Mouse (Mus musculus) heart, adult 18-20 months (tissue): Measurements from ENCODE around the gene Pigu. TPM values are rescaled to one million over a fixed set of nuclear protein-coding genes. Genes with fewer than 3 reads are reported as not detected.

Experiments
- DNase-seq, 2 experiments: peaks; one replicate each; pipeline ENCODE4 v3.0.0; 2021 to 2022; ENCODE audit warnings: mixed read lengths in 1 of 2
- total RNA-seq, 2 experiments: library from RNA; stranded (reverse); gene quantifications; 2 replicates each; pipeline ENCODE4 v1.2.3; 2021

Gene Pigu
- total RNA-seq, 2 experiments from 2014 or later: 24.0 to 27.0 TPM

DNA sequence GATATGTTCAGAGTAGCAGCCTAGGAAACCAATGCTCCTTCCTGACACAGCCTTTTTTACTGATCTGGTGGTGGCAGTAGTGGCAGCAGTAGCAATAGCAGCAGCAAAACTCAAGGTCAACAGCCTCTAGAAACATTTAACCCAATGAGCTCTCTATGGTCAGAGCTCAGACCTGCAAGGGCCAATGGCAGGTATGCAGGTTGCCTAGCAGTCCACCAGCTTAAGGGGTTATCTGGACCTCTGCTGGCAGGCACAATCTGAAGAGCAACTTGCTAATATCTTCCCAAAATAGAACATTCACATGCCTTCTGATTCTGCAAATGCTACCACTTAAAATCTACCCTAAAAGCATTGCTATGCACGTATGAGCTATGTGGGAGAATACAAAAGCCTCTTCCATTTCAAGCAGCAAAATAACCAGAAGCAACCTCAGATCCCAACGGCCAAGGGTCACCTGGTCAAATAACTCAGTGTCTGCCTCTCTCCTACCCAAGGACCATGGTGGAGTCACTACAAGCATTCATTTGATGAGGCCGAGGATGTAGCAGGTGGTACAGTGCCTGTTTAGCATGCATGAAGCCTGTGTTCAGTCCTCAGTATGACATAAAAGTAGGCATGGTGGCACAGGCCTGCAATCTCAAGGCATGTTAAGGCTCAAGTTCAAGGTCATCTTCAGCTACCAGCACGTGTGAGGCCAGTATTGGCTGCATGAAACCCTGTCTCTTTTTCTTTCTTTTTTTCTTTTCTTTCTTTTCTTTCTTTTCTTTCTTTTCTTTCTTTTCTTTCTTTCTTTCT, 69.6 kb downstream of the Pigu start:
- peak in 1 of 2 experiments; percentile 68 for DNase-seq

- DNase-seq: no peak
Observed at GRCm38 (mm10) chr2:155285744-155286143, 71.5 kb downstream of the Pigu start.

- peak; percentile 58 to 62 for DNase-seq
Observed at GRCm38 (mm10) chr2:155284647-155285046, 72.6 kb downstream of the Pigu start.

DNA sequence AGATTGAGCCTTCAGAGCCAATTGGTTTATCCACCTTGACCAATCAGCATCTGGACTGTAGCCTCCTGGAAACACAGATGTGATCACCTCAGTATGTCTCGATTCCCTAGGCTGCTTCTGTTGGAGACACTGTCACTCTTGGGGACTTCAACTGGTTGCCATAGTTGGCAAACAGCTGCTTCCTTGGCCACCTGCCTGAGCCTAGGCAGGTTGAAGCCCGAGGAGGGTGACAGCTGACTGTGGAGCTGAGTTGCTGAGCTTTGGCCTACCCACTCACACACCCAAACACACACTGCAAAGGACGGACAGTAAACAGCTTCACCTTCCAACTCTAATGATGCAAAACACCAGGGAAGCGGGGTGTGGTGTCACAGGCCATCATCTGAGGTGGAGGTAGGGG, 73.4 kb downstream of the Pigu start:
- peak; percentile 71 to 77 for DNase-seq

GRCm38 (mm10) chr2:155280116-155280515, 77.1 kb downstream of the Pigu start:
- DNase-seq: no peak

- no peak for DNase-seq
Observed at GRCm38 (mm10) chr2:155279163-155279562, 78.1 kb downstream of the Pigu start.

GRCm38 (mm10) chr2:155278361-155278760, 78.9 kb downstream of the Pigu start:
- DNase-seq: peak; percentile 78 to 84

- DNase-seq: no peak
Observed at GRCm38 (mm10) chr2:155277721-155278120, 79.5 kb downstream of the Pigu start.

DNA sequence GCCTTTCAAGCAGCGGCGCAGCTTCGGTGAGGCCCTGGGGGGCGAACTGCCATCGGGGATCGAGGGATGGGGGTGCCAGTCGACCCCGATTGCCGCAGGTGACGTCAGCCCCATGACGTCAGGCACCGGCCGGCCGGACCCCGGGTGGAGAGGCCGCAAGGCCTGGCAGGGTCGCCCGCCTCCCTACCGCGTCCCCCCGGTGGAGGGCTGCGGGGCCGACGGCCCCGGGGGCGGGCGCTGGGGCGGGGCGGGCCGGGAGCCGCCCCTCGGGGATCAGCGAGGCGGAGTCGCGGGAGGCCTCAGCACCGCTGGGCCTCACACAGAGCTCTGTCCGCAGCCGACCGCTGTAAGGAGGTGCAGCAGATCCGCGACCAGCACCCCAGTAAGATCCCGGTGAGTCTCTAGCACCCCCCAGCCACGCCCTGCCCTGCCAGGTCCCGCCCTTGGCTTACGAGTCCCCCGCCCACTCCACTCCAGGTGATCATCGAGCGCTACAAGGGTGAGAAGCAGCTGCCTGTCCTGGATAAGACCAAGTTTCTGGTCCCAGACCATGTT, 80.5 kb downstream of the Pigu start:
- peak; percentile 73 to 74 for DNase-seq

DNA sequence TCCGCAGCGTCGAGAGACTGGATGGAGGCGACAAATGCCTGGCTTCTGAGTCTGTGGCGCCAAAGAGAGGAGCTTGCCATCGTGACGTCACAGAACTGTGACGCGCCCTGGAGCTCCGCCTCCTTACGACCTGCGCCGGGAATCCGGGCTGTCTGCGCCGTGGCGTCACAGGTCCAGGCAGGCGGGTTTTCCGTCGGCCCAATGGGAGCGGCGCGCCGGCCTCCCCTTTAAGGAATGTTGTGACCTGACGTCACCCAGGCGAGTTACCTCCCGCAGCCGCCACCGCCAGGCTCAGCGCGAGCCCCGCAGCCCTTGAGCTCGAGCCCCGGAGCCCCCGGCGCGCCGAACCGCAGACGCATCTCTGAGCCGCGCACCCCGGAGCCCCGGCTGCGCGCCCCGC, 81.0 kb downstream of the Pigu start, which contains the start of gene Map1lc3a:
Gene Map1lc3a, plus strand, starts transcription at position 103 of the 400 bp plus-strand sequence.
- DNase-seq: peak; percentile 97

DNA sequence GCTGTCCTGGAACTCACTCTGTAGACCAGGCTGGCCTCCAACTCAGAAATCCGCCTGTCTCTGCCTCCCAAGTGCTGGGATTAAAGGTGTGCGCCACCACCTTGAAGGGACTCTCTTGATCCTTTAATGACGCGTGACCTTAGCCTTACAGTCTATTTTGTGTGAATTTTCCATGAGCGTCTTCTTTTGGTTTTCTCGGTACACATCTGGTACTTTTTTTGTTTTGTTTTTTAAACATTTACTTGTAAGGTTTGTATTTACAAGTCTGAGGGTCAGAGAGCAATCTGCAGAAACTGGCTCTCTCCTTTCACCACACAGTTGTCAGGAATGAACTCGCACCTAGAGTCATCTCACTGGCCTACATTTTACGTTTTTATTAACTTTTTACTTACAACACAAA, 83.6 kb downstream of the Pigu start:
- DNase-seq: no peak

- DNase-seq: no peak
Observed at GRCm38 (mm10) chr2:155272396-155273170, 84.6 kb downstream of the Pigu start.

- no peak for DNase-seq
Observed at GRCm38 (mm10) chr2:155271957-155272356, 85.3 kb downstream of the Pigu start.

GRCm38 (mm10) chr2:155266896-155267295, 90.3 kb downstream of the Pigu start:
- DNase-seq: no peak

DNA sequence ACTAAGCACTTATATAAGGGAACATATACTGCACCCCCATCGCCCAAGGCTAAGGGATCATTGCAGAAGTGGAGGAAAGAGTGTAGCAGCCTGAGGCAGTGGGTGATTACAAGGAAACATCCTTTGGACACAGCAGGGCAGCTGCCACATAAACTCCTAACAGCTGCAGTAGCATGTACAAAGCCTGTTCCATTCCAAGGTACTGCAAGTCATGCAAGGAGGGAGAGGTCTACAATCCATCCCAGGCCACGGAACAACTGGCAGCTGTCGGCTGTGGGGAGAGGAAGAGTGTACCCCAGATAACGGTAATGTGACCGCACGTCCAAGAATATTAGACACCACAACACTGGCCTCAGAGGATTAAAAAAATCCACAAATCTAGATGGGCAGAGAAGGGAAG, 91.7 kb downstream of the Pigu start:
- no peak for DNase-seq

- no peak for DNase-seq
Observed at GRCm38 (mm10) chr2:155249588-155249987, 107.6 kb downstream of the Pigu start.

- no peak for DNase-seq
Observed at GRCm38 (mm10) chr2:155248718-155249117, 108.5 kb downstream of the Pigu start.

- no peak for DNase-seq
Observed at GRCm38 (mm10) chr2:155248206-155248605, 109.0 kb downstream of the Pigu start.

DNA sequence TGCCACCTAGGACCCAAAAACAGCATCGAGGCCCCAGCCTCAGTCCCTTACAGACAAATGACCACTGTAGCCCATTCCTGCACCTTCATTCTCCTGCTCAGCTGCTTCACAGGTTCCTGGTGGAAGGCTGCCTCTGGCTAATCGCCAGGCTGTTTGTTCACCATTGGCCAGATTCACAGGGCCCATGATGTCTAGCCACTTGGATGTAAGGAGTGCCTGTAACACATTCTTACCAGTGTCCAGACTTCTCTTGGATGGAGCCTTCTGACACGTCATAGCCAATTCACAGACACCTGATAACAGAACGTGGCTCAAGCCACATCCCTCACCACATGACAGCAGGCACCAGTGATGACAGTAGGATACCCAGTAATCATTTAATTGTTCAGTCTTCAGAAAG, 111.0 kb downstream of the Pigu start:
- peak; percentile 49 to 58 for DNase-seq

GRCm38 (mm10) chr2:155242296-155242855, 114.9 kb downstream of the Pigu start:
- peak; percentile 50 to 51 for DNase-seq

DNA sequence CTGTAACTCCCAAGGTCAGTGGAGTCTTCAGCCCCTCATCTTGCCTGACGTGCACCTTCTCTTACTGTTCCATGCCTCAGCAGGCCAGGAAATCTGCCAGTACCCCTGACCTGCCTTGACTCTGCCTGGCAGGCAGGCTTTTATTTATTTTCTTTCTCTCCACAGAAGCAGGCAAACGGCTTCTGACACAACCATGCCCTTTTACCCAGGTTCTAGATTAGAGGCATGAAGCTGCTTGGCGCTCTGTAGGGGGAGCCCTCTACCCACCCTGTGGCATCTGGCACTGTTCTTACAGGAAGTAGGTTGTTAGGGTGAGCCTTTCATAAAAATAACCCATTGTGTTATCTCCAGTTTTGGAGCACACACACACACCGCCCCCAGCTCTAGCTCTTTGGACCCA, 116.3 kb downstream of the Pigu start:
- DNase-seq: peak; percentile 39 to 46

DNA sequence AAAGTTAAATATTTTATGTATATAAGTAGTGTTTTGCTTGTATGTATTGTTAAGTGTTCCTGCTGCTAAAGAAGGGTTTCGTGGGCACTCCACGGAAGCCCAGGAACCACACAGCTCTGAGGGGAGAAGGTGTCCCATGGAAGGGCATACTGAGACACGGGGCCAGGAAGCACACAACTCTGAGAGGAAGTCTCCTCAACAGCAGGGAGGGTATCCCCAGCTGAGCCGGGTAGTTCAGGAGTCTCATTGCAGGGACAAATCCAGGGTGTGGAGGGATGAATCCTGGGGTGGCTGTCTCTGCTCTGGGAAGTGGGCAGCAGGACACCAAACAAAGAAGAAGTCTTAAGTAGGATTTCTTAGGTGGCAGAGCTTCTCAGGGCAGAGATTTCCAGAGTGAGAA, 120.0 kb downstream of the Pigu start:
- DNase-seq: no peak
